Mouse (Mus musculus) retina, embryonic 14.5 days (tissue): ENCODE data around the gene 4930438A08Rik.
"Not testable (repeated sequence)": the region's sequence is repeated elsewhere in the genome, so short reads cannot be mapped to it uniquely, and the experiment has no call there.

ENCODE experiments used
- DNase-seq: peaks from one replicate; pipeline ENCODE4 v3.0.0-alpha.2; 2015; ENCODE audit warnings: low spot score

4930438A08Rik gene

DNA sequence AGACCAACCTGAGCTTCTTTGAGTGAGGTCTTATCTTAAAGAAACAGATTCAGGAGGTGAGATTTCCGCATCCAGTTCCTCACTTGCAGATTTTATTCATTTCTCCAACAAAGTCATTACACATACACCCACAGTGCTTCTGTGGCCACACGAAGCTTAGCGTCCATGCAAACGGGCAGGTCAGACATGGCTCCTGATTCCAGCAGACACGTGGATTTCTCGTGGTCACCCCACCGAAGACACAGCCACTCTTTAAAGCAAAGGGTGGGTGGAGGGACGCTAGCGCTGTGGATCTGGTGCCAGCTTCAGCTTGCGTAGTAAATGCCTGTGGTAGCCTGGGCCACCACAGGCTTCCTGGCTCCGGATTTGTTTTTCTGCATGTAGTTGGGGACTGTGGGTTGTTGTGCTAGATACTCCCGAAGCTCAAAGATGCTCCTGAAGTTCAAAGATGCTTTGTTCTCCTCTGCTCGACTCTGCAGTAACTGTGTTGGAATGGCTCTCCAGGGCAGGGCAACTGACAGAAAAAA lies 7.4 kb downstream of the 4930438A08Rik start:
- no peak for DNase-seq

DNA sequence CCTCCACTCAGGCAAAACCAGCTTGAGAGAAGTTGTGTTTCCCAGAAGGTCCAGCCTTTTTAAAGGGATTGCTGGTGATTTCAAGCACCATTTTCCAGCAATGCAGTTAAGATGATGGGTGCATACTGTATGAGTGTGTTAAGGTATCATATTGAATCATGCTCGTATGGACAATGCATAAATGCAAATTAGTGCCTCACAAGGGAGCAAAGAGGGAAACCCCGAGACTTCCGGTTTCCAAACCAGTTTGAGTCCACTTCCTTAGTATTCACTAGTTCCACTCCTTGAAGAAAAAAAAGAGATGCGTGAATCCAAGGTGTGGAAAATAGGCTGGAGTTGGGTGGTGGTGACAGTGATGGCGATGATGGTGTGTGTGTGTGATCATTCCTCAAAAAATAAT lies 7.9 kb downstream of the 4930438A08Rik start:
- no peak for DNase-seq

DNA sequence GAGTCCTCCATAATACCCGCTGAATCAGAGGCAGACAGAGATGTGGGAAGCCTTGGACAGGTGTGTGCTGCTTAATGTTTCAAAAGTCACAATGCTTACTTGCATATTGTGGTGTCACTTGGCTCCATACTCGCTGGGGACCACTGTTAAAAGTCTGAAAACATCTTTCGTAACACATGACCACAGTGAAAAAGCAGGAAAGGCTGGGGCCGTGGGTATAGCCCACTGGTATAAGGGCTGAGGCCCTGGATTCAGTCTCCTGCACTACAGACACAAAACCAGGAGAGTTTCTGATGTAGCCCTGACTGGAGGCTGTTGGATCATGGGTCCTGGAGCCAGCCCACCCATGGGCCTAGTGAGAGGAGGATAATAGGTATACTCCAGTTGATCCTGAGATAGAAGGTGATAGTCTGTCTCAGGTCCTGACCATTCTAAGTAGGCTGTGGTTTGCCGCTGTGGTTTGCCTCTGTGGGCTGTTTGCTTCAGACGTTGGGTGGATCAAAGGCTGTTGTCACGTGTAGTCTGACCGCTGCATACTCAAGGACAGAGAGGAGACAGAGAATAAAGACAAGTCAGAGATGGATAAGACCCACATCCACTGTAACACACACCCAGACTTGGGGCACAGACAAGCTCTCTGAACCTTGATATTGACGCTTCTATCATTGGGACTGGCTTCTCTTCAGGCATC lies 15.5 kb downstream of the 4930438A08Rik start:
- no peak for DNase-seq

DNA sequence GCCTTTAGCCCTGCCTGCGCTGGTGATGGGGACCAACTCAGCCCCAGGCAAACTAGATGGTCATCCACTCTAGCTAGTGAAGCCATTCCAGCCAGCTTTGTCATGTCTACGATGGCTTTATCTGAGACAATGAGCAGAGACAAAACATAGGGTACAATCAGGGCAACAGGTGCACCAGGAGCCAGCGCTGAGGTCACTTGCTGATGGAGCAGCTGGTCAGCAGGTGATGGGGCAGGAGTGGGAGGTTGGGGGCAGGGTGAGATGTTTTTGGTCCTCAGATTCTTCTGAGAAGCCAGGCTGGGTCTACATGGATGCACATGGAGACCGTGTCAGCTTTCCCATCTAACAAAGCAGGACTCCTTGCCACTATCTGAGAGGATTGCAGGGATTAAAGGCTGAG lies 16.2 kb downstream of the 4930438A08Rik start:
- DNase-seq = no peak

DNA sequence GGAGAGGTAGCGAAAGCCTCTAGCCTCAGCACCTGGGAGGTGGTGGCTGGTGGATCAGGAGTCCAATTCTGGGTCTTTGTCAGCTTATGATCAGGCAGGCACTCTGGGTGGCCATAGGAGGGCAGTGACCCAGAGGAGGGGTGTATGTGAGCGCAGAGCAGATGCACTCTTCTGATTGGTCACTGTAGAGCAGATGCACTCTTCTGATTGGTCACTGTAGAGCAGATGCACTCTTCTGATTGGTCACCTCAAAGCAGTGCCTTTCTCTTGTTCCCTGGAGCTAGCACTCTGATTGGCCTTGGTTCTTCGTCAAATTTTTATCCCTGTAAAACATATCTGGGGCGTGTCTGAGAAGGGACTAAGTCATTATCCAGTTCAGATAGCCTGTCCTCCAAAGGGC lies 18.2 kb downstream of the 4930438A08Rik start:
- DNase-seq = no peak

DNA sequence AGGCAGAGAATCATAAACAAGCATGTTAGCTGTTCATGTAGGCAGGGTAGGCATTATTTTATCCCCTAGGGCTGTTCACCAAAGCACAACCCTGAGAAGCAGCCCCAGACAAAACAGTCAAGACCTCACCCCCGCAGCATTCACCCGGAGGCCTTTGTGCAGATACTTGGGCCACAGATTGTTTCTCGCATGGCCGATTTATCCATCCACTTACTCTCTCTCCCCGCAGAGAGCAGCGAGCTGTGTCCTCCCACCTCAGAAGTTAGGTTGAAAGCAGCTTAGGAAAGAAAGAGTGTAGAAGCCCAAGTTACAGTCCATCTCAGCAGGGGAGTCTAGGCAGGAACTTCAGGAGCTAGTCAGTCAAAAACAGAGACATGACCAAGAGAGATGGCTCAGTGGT lies 22.8 kb downstream of the 4930438A08Rik start:
- no peak for DNase-seq

GRCm38 (mm10) chr11:58301057-58301456 lies 26.5 kb downstream of the 4930438A08Rik start:
- peak; percentile 76 for DNase-seq

GRCm38 (mm10) chr11:58301837-58302754 lies 27.5 kb downstream of the 4930438A08Rik start:
- DNase-seq = peak; percentile 98

DNA sequence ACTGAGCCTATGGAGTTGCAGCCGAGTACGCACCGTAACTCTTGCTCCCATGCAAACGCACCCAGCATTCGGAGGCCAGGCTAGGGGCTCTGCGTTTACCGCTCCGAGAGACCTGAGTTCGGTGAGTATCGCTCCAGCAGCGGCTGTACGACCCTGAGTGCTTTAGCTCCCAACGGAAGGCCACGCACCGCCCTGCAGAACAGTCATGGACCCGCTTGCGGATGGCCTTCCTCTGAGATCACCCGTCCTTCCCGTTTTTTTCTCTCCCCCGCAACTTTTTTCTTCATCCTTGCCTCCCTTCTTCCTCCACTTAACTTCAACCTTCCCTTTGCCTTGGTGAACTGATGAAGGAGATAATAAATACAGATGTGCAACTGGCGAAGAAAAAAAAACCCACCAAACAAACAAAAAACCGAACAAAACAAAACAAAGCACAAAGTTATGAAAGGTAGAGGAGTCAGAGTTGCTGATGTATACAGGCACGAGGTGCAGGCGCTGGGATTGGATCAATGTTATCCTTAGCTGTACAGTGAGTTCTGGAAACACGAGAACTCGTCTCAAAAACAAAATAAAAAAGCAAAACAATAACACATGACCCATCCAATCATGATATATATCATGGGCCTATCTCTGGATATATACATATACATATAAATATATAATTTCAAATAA lies 28.3 kb downstream of the 4930438A08Rik start:
- peak; percentile 11 for DNase-seq

DNA sequence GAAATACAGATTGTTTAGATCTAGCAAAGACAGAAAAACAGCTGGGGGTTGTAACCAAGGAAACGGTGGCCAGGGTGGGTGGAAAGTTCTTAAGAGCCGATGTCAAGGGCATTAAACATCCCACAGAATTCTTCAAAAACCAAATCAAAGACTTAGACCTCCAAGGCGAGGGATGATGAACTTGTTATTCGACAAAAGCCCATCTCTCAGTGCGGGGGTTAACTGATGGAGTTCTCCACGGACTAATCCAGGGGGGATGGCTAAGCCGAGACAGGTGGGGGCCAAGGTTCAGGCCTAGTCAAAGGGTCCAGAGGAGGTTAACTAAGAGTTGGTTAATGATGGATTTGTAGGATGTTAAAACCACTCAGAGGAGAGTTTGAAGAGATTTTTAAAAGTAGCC lies 29.0 kb downstream of the 4930438A08Rik start:
- peak; percentile 21 for DNase-seq

GRCm38 (mm10) chr11:58305299-58305698 lies 30.7 kb downstream of the 4930438A08Rik start:
- DNase-seq = not testable (repeated sequence)

- peak; percentile 96 for DNase-seq
Measured at GRCm38 (mm10) chr11:58306860-58307308, 32.3 kb downstream of the 4930438A08Rik start, which contains the start of gene Zfp692. Gene Zfp692 (plus strand): TSS chr11:58307069.

DNA sequence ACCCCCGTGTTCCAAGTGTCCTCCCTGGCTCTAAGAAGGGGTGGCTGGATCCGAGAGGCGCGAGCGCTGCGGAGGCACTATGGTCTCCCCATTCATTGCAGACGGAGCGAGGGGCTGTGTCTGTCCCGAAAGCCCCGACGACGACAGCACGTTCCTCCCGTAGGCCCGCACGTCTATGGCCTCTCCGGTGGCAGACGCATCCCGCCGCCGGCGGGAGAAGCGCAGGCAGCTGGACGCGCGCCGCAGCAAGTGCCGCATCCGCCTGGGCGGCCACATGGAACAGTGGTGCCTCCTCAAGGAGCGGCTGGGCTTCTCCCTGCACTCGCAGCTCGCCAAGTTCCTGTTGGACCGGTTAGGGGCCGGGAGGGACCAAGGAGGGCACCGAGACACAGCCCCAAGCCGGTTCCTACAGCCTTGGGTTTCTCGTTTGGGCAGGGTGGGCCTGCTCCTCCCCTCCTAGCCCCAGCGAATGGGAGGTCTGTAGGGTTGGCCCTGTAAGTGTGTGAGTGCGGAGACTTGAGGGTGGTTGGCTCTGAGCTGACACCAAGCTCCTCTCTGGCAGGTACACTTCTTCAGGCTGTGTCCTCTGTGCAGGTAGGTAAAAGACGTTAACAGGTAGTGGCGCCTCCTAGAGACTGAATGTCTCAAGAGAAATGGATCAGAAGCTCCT lies 32.9 kb downstream of the 4930438A08Rik start:
- peak; percentile 54 for DNase-seq

DNA sequence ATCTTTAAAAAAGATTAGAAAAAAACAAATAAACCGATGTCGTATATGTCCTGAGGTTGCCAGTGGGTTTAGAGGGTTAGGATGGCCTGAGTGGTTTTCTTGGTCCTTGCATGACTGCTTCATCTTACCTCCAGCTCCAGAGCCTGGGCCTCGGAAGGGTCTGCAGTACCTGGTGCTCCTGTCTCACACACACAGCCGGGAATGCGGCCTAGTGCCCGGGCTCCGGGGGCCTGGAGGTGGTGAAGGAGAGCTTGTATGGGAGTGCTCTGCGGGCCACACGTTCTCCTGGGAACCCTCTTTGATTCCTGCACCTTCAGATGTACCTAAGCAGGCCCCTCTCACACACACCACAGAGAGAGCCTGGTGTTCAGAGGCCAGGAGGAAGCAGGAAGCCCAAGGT lies 34.1 kb downstream of the 4930438A08Rik start:
- no peak for DNase-seq

DNA sequence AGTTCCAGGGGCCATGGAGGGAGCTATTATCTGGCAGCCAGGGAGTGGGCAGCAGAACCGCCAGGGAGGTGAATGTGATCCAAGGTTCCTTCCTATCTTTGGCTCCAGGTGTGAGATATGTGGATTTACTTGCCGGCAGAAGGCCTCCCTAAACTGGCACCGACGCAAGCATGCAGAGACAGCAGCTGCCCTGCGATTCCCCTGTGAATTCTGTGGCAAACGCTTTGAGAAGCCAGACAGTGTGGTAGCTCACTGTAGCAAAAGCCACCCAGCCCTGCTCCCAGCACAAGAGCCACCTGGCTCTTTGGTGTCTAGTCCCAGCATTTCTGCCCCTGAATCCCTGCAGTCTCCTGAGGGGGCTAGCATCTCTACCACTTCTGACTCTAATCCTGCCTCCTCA lies 39.5 kb downstream of the 4930438A08Rik start:
- DNase-seq = no peak

DNA sequence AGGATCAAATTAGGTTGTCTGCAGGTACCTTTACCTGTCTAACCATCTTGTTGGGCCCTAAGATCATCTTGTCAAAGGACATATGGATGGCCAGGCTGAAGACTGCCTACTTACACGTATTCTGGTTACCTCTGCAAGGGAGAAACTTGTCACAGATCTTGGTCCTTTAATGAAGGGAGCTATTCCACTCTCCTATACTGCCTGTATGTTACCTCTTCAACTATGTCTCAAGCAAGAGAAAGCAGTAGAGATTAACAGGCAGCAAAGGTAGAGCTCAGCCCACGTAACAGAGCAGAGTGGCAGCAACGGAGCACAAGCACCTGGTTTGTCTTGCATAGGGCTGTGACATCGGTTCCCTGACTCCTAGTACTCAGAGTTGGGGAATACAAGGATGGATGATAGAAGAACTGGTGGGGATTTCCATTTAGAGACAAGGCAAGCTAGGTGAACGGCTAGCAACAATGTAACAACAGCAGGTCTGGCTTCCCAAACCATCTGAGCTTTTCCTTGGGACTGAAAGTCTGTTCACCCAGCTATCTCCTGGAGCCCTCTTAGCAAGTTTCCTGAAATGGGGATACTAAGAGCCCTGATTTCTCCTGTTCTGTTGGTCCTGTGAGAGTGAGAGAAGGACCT lies 41.1 kb downstream of the 4930438A08Rik start:
- DNase-seq = no peak

DNA sequence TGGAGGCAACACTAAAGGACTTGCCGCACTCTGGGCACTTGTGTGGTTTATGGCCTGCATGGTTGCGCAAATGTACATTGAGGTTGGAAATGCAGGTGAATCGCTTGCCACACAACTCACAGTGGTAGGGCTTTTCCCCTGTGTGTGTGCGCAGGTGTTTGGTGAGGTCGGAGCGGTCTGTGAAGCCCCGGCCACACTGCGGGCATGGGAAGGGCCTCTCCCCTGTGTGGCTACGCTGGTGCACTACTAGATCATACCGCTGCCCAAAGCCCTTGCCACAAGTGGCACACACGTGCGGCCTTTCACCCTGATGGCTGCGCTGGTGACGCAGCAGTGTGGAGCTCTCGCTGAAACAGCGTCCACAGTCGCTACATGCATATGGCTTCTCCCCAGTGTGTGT lies 41.7 kb downstream of the 4930438A08Rik start:
- no peak for DNase-seq

DNA sequence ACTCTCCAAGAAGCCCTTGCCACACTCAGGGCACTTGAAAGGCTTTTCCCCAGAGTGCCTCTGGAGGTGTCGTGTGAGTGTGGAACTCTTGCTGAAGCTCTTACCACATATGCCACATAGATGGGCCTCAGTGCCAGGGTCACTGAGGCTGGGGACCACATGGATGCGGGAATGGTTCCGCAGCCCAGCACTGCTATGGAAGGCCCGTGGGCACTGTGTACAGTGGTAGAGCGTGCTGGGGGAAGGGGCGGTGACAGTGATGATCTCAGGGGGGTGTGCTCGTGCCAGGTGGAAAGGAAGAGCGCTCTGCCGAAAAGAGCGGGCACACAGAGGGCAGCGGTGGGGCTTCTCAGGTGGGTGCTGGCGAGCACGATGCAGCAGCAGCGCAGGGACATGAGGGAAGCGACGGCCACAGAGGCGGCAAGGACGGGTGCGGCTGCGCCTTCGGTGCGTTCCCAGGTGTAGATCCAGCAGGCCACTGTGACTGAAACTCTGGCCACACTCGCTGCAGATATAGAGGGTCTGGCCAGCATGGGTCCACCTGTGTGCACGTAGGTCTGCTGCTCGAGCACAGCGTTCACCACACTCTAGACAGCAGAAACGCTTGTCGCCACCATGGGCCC lies 42.3 kb downstream of the 4930438A08Rik start:
- no peak for DNase-seq

GRCm38 (mm10) chr11:58322824-58323569 lies 48.4 kb downstream of the 4930438A08Rik start:
- peak; percentile 99 for DNase-seq
